Mouse (Mus musculus) E14TG2a.4 (cell line): ENCODE measurements around the gene 4931428L18Rik.

ENCODE experiments used
- CTCF ChIP-seq: conservative IDR thresholded peaks from 2 replicates; pipeline ENCODE4 v1.5.1; 2014; ENCODE audit warnings: low read length
- NANOG ChIP-seq: IDR thresholded peaks from 2 replicates; pipeline ENCODE4 v1.6.1; 2014; ENCODE audit warnings: borderline replicate concordance, low read length, mixed read lengths
- POU5F1 ChIP-seq: IDR thresholded peaks from 2 replicates; pipeline ENCODE4 v1.6.1; 2014; ENCODE audit warnings: low read length, borderline replicate concordance

DNA sequence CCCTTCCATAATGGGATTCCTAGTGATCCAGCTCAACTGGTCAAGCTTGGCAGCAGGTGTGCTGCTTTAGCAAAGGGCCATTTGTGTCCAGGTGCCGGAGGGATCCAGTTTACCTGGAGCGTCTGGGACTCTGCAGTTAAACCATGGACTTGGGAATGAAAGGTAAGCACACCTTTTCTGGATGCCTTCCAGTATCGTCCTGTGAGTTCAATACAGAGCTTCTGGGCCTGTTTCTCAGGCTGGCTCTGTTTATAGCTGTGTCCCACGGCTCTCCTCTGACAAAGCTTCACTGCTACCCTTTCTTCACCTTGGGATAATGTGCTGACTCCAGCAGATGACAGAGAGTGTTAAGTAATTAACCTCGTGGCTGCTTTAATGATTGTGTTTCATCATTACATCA, 205.1 kb downstream of the 4931428L18Rik start:
- no peak for TF ChIP-seq CTCF
- no peak for TF ChIP-seq NANOG
- no peak for TF ChIP-seq POU5F1
